ENCODE assay signal across 22 mouse cellular contexts in the genomic region with DNA sequence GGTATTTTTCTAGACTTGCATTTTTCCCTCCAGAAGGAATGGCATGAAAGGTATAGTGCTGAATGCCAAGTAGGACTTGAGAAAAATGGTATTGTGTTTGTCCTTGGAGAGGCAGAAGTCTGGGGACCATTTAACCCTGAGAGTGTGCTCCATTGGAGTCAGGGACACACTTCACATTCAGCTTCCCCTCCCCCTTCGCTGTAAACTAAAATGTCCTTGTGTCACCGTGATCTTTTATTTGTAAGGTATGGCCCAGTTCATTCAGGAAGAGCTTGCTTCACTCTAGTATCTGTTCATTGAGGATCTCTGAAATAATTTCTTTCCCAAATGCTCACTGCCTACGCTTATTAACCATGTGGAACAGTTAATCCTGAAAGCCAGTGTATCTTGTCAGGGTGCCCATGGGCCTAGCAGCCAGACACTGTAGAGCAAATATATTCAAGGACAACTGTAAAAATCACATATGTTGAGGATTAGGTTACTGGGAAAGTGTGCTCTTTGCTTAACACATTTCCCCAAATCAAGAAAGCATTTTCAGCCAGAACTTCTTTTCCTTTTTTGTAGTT.
A peak's percentile ranks its signal among the peaks of the same experiment; 100 is the strongest.
DNase-seq lines count a peak whose midpoint lies in the region; ATAC-seq and TF ChIP-seq lines count a peak whose summit lies in the region.
"Had no signal": no experiment of that assay in that cellular context is flagged by ENCODE, and none has a peak within 500 bp of the region (broad histone marks: within the 10 kb centered on the region; RNA-seq: fewer than 3 reads in every experiment).

No protein-coding gene starts in this region.

- no peak overlapping the region for H3K9ac ChIP-seq in heart, embryonic 11.5 days (ENCODE audit: low read depth, low read length)
- H3K9ac ChIP-seq in liver, adult 2 months (ENCODE audit: low read depth, low read length), result no peak overlapping the region
- H3K9ac ChIP-seq: forebrain, postnatal 0 days; hindbrain, embryonic 13.5 days; intestine, embryonic 15.5 days had no signal

- no peak overlapping the region for H3K4me3 ChIP-seq in heart, embryonic 11.5 days (ENCODE audit: low read depth, low read length)
- H3K4me3 ChIP-seq in liver, adult 2 months (ENCODE audit: insufficient read depth, low read depth, low read length), result no peak overlapping the region
- H3K4me3 ChIP-seq: hindbrain, embryonic 10.5 days; hindbrain, embryonic 13.5 days; intestine, embryonic 15.5 days had no signal

- H3K27ac ChIP-seq in heart, embryonic 11.5 days (ENCODE audit: low read depth, low read length), result no peak overlapping the region
- no peak overlapping the region for H3K27ac ChIP-seq in liver, adult 2 months (replicated peaks; ENCODE audit: insufficient read depth, low read depth, low read length)
- H3K27ac ChIP-seq: hindbrain, embryonic 10.5 days; hindbrain, embryonic 13.5 days; intestine, embryonic 15.5 days had no signal

- no peaks in the 10 kb centered on the region for H3K4me1 ChIP-seq in heart, embryonic 11.5 days (ENCODE audit: control insufficient read depth, insufficient read depth, low read length)
- peaks cover 15% of the 10 kb centered on the region; the same call in 1 of the 2 replicates for H3K4me1 ChIP-seq in liver, adult 2 months (ENCODE audit: control insufficient read depth, insufficient read depth, low read length)
- H3K4me1 ChIP-seq: hindbrain, embryonic 10.5 days; hindbrain, embryonic 13.5 days; intestine, embryonic 15.5 days had no signal

- TF ChIP-seq CTCF in liver, adult 2 months (IDR thresholded peaks at IDR 0.05; ENCODE audit: low read depth, low read length), result no peak

- no peaks in the 10 kb centered on the region for H3K27me3 ChIP-seq in heart, embryonic 11.5 days (ENCODE audit: control insufficient read depth, insufficient read depth, low read length)
- no peaks in the 10 kb centered on the region for H3K27me3 ChIP-seq in liver, adult 2 months (ENCODE audit: control insufficient read depth, insufficient read depth, low read length)
- H3K27me3 ChIP-seq: hindbrain, embryonic 13.5 days; intestine, embryonic 15.5 days had no signal

- peaks cover 16% of the 10 kb centered on the region; the same call in 1 of the 2 replicates for H3K79me2 ChIP-seq in liver, adult 2 months (ENCODE audit: control insufficient read depth, insufficient read depth, low read length)

- no peak overlapping the region for H3K4me2 ChIP-seq in heart, embryonic 11.5 days
- H3K4me2 ChIP-seq: hindbrain, embryonic 13.5 days; intestine, embryonic 15.5 days had no signal

- H3K9me3 ChIP-seq in heart, embryonic 11.5 days (replicated peaks; ENCODE audit: control insufficient read depth, low read length), result no peaks in the 10 kb centered on the region
- H3K9me3 ChIP-seq: hindbrain, embryonic 10.5 days; hindbrain, embryonic 13.5 days; intestine, embryonic 15.5 days had no signal

- ATAC-seq in heart, embryonic 11.5 days (replicated peaks; ENCODE audit: insufficient number of reproducible peaks, low FRiP score, low TSS enrichment), result no peak
- ATAC-seq: CD4-positive, CD25-positive, alpha-beta regulatory T cell, adult 4 months; forebrain, embryonic 14.5 days; forebrain, postnatal 0 days; hindbrain, embryonic 16.5 days; intestine, embryonic 15.5 days had no signal

- DNase-seq in heart, adult 11 months, result peak; percentile 83
- peak; percentile 40 for DNase-seq in liver, adult 2 months (ENCODE audit: extremely low read depth, low read depth, low spot score)
- no peak for DNase-seq in liver
- DNase-seq in fat pad, adult 2 months (ENCODE audit: extremely low read depth, low read depth, low spot score), result peak; percentile 91
- peak; percentile 94 for DNase-seq in gonadal fat pad, adult 2 months (ENCODE audit: low read depth)
- DNase-seq: adrenal gland, adult 8-10 months; adrenal gland, postnatal 25 days; cerebellum, adult 18-20 months; cerebellum, adult 9-10 months; cerebellum, postnatal 14 days; forebrain, postnatal 0 days; gastrocnemius, postnatal 36 days; heart, adult 18-20 months; heart, postnatal 10 days; heart, postnatal 36 days had no signal

- 86% methylated on average over 3 of the region's 3 CpGs for WGBS in heart, embryonic 11.5 days (ENCODE audit: insufficient replicate concordance)
- WGBS in liver, adult 2 months, result 55% methylated on average over 3 of the region's 3 CpGs

- peaks cover 2% of the 10 kb centered on the region for H3K36me3 ChIP-seq in heart, embryonic 11.5 days (ENCODE audit: control insufficient read depth, insufficient read depth, low read length)
- H3K36me3 ChIP-seq in liver, adult 2 months (ENCODE audit: control insufficient read depth, insufficient read depth, low read length), result peaks cover 32% of the 10 kb centered on the region
- H3K36me3 ChIP-seq: hindbrain, embryonic 13.5 days had no signal

- no peak for TF ChIP-seq POLR2A in liver, adult 2 months (IDR thresholded peaks at IDR 0.05; ENCODE audit: extremely low read depth, insufficient read depth, low read length)
